Mouse (Mus musculus): ENCODE data around the gene Mndal. TPM values are rescaled to one million over a fixed set of nuclear protein-coding genes. Genes with fewer than 3 reads are reported as not detected.
"Not testable (repeated sequence)": the region's sequence is repeated elsewhere in the genome, so short reads cannot be mapped to it uniquely, and the experiment has no call there.

The Mndal gene
- polyA plus RNA-seq, 1 experiment from 2014 or later = 4.4 TPM

DNA sequence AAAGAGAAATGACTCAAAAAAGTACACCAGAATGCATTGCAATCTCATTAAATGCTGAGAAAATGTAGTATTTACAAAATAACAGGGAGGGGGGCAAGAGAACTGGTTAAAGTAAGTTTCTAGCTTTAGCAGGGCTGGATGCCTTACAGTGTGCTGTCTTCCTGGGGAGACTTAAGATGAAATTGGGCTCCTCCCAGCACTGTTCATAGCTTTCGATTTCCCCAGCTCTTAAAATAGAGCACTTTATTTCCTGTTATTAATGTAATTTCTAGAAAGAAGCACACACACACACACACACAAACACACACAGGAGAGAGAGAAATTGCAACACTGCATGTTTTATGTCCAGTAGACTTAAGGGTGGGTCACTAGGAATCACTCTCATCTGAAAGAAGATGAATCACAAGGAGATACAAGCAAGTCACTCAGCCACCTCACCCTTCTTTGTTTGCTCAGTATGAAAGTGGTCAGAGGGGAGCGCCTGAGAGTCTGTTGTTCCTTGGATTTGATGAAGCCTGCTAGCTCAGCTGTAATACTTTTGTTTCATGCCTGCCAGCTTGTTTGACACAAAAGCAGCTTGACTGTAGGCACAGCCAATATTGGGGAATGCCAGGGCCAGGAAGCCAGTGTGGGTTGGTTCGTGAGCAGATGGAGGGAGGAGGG lies 62.2 kb downstream of the Mndal start:
- ATAC-seq (replicated peaks; ENCODE audit: insufficient number of reproducible peaks, insufficient read depth, low FRiP score, low read depth); H3K4me2 ChIP-seq; H3K9me3 ChIP-seq (replicated peaks); H3K4me3 ChIP-seq; H3K4me1 ChIP-seq (replicated peaks); H3K27ac ChIP-seq; H3K9ac ChIP-seq; H3K36me3 ChIP-seq; H3K27me3 ChIP-seq: not testable (repeated sequence)
- WGBS = 74% methylated on average over 3 of the region's 3 CpGs

DNA sequence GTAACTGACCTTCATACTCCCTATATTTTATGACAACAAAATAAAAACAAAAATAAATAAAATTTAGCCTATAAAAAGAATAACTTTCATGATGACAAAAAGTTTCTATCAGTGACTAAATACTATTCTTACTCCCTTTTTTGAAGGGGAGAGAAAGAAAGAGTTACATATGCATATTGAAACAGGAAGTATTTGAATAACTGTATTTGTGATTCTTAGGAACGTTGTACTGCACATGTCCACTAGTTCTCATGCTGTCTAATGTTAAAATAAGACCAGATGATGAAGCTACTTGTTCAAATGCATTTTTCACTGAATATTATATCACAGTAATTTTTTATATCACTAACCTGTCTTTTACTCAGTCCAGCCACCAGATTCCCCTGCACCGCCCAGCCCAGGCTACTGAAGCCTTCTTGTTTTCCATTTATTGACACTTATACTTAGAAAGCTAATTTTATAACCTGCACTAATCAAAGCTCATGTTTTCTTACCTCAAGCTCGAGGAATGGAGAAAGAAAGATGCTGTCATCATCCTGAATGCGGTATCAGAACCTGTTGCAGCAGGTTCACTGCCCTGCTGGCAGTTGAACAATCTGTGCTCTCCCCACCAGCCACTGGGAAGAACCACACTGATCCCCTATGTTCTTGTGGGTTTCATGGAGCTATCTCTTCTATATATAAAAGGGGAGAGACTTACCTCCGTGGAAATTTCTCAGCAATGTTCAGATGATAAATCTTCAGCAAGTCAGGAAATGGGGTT lies 62.9 kb downstream of the Mndal start:
- 66% methylated on average over 5 of the region's 5 CpGs for WGBS

DNA sequence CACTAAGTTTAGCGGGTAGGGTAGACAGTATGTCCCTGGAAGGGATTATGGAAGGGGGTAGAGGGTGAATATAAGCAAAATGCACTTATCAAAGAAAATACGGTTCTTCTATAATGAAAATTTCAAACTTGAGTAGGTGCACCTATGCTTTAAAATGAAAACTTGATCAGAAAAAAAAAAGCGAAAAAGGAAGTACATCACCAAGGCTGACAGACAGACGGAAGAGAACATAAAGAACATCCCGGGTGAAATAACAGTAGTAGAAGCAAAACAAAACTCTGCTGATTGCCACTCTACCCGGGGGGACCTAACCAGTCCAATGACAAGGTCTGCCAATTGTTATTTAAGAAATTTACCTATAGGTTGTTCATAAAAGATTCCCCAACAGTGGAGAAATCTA lies 64.0 kb downstream of the Mndal start:
- H3K9ac ChIP-seq; H3K36me3 ChIP-seq; H3K27ac ChIP-seq; H3K27me3 ChIP-seq; H3K9me3 ChIP-seq (replicated peaks); H3K4me2 ChIP-seq; H3K4me1 ChIP-seq (replicated peaks); ATAC-seq (replicated peaks; ENCODE audit: insufficient number of reproducible peaks, insufficient read depth, low FRiP score, low read depth); H3K4me3 ChIP-seq: not testable (repeated sequence)
- WGBS = 73% methylated on average over 6 of the region's 6 CpGs

More for the DNA sequence above, 62.9 kb downstream of the Mndal start:
- H3K4me2 ChIP-seq; H3K4me3 ChIP-seq; ATAC-seq (replicated peaks; ENCODE audit: insufficient number of reproducible peaks, insufficient read depth, low FRiP score, low read depth); H3K9me3 ChIP-seq (replicated peaks); H3K9ac ChIP-seq; H3K4me1 ChIP-seq (replicated peaks); H3K27me3 ChIP-seq; H3K36me3 ChIP-seq; H3K27ac ChIP-seq: not testable (repeated sequence)

DNA sequence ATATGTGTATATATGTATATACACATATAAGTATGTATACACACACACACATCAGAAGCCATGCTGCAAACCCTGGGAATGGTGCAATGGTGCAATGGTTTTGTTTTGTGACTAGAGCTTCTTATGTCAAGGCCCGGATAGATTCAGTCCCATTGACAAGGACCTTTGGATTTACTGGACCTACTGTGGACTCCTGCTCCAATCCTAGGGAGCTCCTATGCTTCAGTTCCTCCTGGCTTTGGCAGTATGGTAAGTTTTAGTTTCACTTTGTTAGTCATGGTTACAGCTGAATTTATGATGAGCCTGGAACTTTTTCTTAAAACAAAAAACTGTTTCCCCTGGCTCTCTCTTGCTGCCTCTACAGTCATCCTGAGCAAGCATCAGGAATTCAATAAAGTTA lies 65.2 kb downstream of the Mndal start:
- H3K9ac ChIP-seq; H3K27ac ChIP-seq; H3K9me3 ChIP-seq (replicated peaks); H3K27me3 ChIP-seq; H3K4me1 ChIP-seq (replicated peaks); H3K4me2 ChIP-seq; H3K36me3 ChIP-seq; H3K4me3 ChIP-seq; ATAC-seq (replicated peaks; ENCODE audit: insufficient number of reproducible peaks, insufficient read depth, low FRiP score, low read depth): not testable (repeated sequence)
- WGBS = 77% methylated on average over 1 of the region's 1 CpGs

- not testable (repeated sequence) for H3K9ac ChIP-seq; H3K4me1 ChIP-seq (replicated peaks); H3K36me3 ChIP-seq; H3K4me3 ChIP-seq; ATAC-seq (replicated peaks; ENCODE audit: insufficient number of reproducible peaks, insufficient read depth, low FRiP score, low read depth); H3K9me3 ChIP-seq (replicated peaks); H3K4me2 ChIP-seq; H3K27me3 ChIP-seq; H3K27ac ChIP-seq
- 76% methylated on average over 1 of the region's 1 CpGs for WGBS
These were observed 73.7 kb downstream of the Mndal start for GRCm38 (mm10) chr1:173868586-173868985.

DNA sequence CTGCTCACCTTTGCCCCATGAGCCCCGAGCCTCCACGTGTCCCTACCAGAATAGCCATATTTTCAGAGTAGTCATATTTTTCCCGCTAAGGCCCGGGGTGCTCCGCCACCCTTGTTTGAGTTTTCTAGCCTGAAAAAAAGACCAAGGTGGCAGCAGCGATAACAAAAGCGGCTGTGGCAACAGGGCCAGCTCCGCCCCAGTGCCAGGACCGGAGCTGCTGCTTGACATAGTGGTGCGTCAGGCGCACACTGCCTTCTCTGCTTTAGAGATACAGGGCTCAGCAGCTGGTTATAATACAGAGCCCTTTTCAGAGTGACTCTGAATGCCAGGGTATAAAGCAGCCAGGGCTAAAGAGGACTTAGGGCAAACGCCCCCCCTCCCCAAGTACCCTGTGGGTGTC lies 75.8 kb downstream of the Mndal start:
- no peak for ATAC-seq (replicated peaks; ENCODE audit: insufficient number of reproducible peaks, insufficient read depth, low FRiP score, low read depth)
- Histone ChIP-seq H3K4me2 (no peak overlapping the region), H3K27ac (no peak overlapping the region)

DNA sequence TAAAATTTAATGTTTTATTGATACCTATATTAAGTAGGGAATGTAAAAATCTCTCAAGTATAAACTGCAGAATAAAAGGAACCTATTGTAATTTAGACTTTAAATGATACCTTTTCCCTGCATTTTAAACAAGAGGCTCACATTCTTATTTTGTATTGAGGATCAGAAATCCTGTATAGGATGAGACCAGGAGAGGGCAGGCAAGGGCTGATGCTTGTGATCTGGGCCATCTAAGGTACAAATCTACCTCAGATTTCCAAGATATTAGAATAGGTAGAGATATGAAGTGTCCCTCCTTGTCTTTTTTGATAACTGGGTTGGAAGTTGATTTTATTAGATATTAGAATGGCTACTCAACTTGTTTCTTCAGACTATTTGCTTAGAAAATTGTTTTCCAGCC lies 88.6 kb downstream of the Mndal start:
- H3K4me2 ChIP-seq; H3K27me3 ChIP-seq; H3K9ac ChIP-seq; H3K4me3 ChIP-seq; H3K27ac ChIP-seq; H3K4me1 ChIP-seq (replicated peaks); H3K9me3 ChIP-seq (replicated peaks); H3K36me3 ChIP-seq; ATAC-seq (replicated peaks; ENCODE audit: insufficient number of reproducible peaks, insufficient read depth, low FRiP score, low read depth): not testable (repeated sequence)

More for the DNA sequence above, 75.8 kb downstream of the Mndal start:
- no peaks in the 10 kb centered on the region for H3K36me3 ChIP-seq
- WGBS = 76% methylated on average over 12 of the region's 12 CpGs
- no peak overlapping the region for H3K9ac ChIP-seq
- H3K9me3 ChIP-seq (replicated peaks) = no peaks in the 10 kb centered on the region
- no peaks in the 10 kb centered on the region for H3K27me3 ChIP-seq
- no peaks in the 10 kb centered on the region for H3K4me1 ChIP-seq (replicated peaks)
- H3K4me3 ChIP-seq = no peak overlapping the region

- ATAC-seq (replicated peaks; ENCODE audit: insufficient number of reproducible peaks, insufficient read depth, low FRiP score, low read depth); H3K4me3 ChIP-seq; H3K27me3 ChIP-seq; H3K27ac ChIP-seq; H3K9me3 ChIP-seq (replicated peaks); H3K4me2 ChIP-seq; H3K36me3 ChIP-seq; H3K9ac ChIP-seq; H3K4me1 ChIP-seq (replicated peaks): not testable (repeated sequence)
- WGBS = 63% methylated on average over 4 of the region's 4 CpGs
These were observed 89.4 kb downstream of the Mndal start for GRCm38 (mm10) chr1:173852853-173853252.

GRCm38 (mm10) chr1:173846193-173846592 lies 96.1 kb downstream of the Mndal start:
- not testable (repeated sequence) for H3K4me3 ChIP-seq; H3K4me1 ChIP-seq (replicated peaks); H3K27ac ChIP-seq; H3K27me3 ChIP-seq; H3K36me3 ChIP-seq; ATAC-seq (replicated peaks; ENCODE audit: insufficient number of reproducible peaks, insufficient read depth, low FRiP score, low read depth); H3K9ac ChIP-seq; H3K4me2 ChIP-seq; H3K9me3 ChIP-seq (replicated peaks)
- 59% methylated on average over 4 of the region's 4 CpGs for WGBS

- ATAC-seq (replicated peaks; ENCODE audit: insufficient number of reproducible peaks, insufficient read depth, low FRiP score, low read depth) = no peak
- no peaks in the 10 kb centered on the region for H3K4me1 ChIP-seq (replicated peaks)
- no peaks in the 10 kb centered on the region for H3K27me3 ChIP-seq
- 87% methylated on average over 1 of the region's 1 CpGs for WGBS
- no peak overlapping the region for H3K4me3 ChIP-seq
- H3K9me3 ChIP-seq (replicated peaks) = no peaks in the 10 kb centered on the region
- H3K4me2 ChIP-seq = no peak overlapping the region
- H3K27ac ChIP-seq = no peak overlapping the region
- no peak overlapping the region for H3K9ac ChIP-seq
- H3K36me3 ChIP-seq = no peaks in the 10 kb centered on the region
These were observed 97.5 kb downstream of the Mndal start for GRCm38 (mm10) chr1:173844754-173845153.

- H3K27me3 ChIP-seq = not testable (repeated sequence)
These were observed 120.8 kb downstream of the Mndal start for GRCm38 (mm10) chr1:173821481-173821803.

DNA sequence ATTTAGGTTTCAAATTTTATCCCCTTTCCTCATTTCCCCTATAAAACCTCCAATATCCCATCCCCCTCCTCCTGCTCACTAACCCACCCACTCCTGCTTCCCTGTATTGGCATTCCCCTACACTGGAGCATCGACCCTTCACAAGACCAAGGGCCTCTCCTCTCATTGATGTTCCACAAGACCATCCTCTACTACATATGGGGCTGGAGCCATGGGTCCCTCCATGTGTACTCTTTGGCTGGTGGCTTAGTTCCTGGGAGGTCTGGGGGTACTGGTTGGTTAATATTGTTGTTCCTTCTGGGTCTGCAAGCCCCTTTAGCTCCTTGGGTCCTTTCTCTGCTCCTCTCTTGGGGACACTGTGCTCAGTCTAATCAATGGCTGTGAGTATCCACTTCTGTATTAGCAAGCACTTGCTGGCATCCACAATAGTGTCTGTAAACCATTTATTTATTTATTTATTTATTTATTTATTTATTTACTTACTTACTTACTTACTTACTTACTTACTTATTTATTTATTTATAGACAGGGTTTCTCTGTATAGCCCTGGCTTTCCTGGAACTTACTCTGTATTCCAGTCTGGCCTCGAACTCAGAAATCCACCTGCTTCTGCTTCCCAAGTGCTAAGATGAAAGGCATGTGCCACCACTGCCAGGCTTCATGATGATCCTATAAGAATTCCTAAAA lies 121.4 kb downstream of the Mndal start:
- not testable (repeated sequence) for H3K4me3 ChIP-seq; H3K9me3 ChIP-seq (replicated peaks); H3K4me2 ChIP-seq; H3K27me3 ChIP-seq; H3K4me1 ChIP-seq (replicated peaks); H3K36me3 ChIP-seq; H3K27ac ChIP-seq; ATAC-seq (replicated peaks; ENCODE audit: insufficient number of reproducible peaks, insufficient read depth, low FRiP score, low read depth); H3K9ac ChIP-seq
- 73% methylated on average over 2 of the region's 2 CpGs for WGBS

More at GRCm38 (mm10) chr1:173821481-173821803, 120.8 kb downstream of the Mndal start:
- H3K36me3 ChIP-seq; H3K4me1 ChIP-seq (replicated peaks); H3K4me3 ChIP-seq; H3K27ac ChIP-seq; H3K4me2 ChIP-seq; H3K9ac ChIP-seq; ATAC-seq (replicated peaks; ENCODE audit: insufficient number of reproducible peaks, insufficient read depth, low FRiP score, low read depth); H3K9me3 ChIP-seq (replicated peaks): not testable (repeated sequence)
- 43% methylated on average over 2 of the region's 2 CpGs for WGBS

All from heart, embryonic 15.5 days (tissue).